Comparison of ENCODE assay signal across 10 mouse cellular contexts in the genomic region with DNA sequence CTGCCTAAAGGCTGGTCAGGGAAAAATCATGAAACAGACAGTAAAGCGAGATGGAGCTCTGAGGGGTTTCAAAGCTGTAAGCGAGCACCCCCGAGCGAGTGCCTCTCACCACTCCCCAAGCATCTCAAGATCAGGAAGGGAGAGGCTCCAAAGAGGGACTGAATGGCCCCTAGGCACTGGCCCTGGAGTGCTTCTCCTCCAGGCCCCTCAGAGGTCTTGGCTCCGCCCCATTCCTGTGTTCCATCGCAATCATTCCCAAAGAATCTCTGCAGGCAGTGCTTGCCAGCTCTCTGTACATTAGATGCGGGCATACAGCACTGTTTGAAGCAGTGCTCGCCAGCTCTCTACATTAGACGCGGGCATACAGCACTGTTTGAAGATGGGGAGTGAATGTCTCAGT.
DNase-seq lines count a peak whose midpoint lies in the region; ATAC-seq lines count a peak whose summit lies in the region.
"Had no signal": no experiment of that assay in that cellular context is flagged by ENCODE, and none has a peak within 500 bp of the region (broad histone marks: within the 10 kb centered on the region; RNA-seq: fewer than 3 reads in every experiment).

No protein-coding gene starts in this region.

- H3K27ac ChIP-seq in hindbrain, embryonic 14.5 days: no peak overlapping the region
- H3K27ac ChIP-seq in hindbrain, embryonic 12.5 days: no peak overlapping the region
- H3K27ac ChIP-seq in neural tube, embryonic 13.5 days (replicated peaks): 0 out of 2 replicates have a peak overlapping the region, but pooled peaks have one; percentile 18
- H3K27ac ChIP-seq in limb, embryonic 12.5 days: peak overlapping the region; percentile 59
- peak overlapping the region; percentile 51 for H3K27ac ChIP-seq in stomach, embryonic 15.5 days

- H3K9ac ChIP-seq in hindbrain, embryonic 14.5 days: no peak overlapping the region
- no peak overlapping the region for H3K9ac ChIP-seq in hindbrain, embryonic 12.5 days
- no peak overlapping the region for H3K9ac ChIP-seq in neural tube, embryonic 13.5 days
- no peak overlapping the region for H3K9ac ChIP-seq in limb, embryonic 12.5 days (replicated peaks)
- H3K9ac ChIP-seq in stomach, embryonic 15.5 days: no peak overlapping the region
- H3K9ac ChIP-seq: liver, postnatal 0 days had no signal

- H3K36me3 ChIP-seq in hindbrain, embryonic 14.5 days (replicated peaks; ENCODE audit: control insufficient read depth, insufficient read depth): peaks cover 72% of the 10 kb centered on the region
- peaks cover 38% of the 10 kb centered on the region for H3K36me3 ChIP-seq in hindbrain, embryonic 12.5 days
- H3K36me3 ChIP-seq in neural tube, embryonic 13.5 days: peaks cover 66% of the 10 kb centered on the region
- H3K36me3 ChIP-seq in limb, embryonic 12.5 days: peaks cover 39% of the 10 kb centered on the region
- peaks cover 14% of the 10 kb centered on the region; the same call in 1 of the 2 replicates for H3K36me3 ChIP-seq in stomach, embryonic 15.5 days

- no peaks in the 10 kb centered on the region for H3K9me3 ChIP-seq in hindbrain, embryonic 14.5 days (ENCODE audit: control insufficient read depth, low read length)
- no peaks in the 10 kb centered on the region for H3K9me3 ChIP-seq in hindbrain, embryonic 12.5 days (replicated peaks)
- H3K9me3 ChIP-seq in neural tube, embryonic 13.5 days: no peaks in the 10 kb centered on the region
- H3K9me3 ChIP-seq in limb, embryonic 12.5 days: no peaks in the 10 kb centered on the region
- H3K9me3 ChIP-seq in stomach, embryonic 15.5 days: no peaks in the 10 kb centered on the region

- 76% methylated on average over 10 of the region's 10 CpGs for WGBS in hindbrain, embryonic 14.5 days
- 78% methylated on average over 10 of the region's 10 CpGs for WGBS in hindbrain, embryonic 12.5 days
- 66% methylated on average over 10 of the region's 10 CpGs for WGBS in neural tube, embryonic 13.5 days
- WGBS in limb, embryonic 12.5 days: 47% methylated on average over 10 of the region's 10 CpGs
- WGBS in stomach, embryonic 15.5 days: 54% methylated on average over 10 of the region's 10 CpGs

- peaks cover 15% of the 10 kb centered on the region; the same call in 1 of the 2 replicates for H3K4me1 ChIP-seq in hindbrain, embryonic 14.5 days (replicated peaks; ENCODE audit: control insufficient read depth, insufficient read depth, low read length)
- peaks cover 43% of the 10 kb centered on the region for H3K4me1 ChIP-seq in hindbrain, embryonic 12.5 days
- H3K4me1 ChIP-seq in neural tube, embryonic 13.5 days (replicated peaks): peaks cover 64% of the 10 kb centered on the region
- H3K4me1 ChIP-seq in limb, embryonic 12.5 days (replicated peaks): peaks cover 97% of the 10 kb centered on the region
- peaks cover 47% of the 10 kb centered on the region for H3K4me1 ChIP-seq in stomach, embryonic 15.5 days

- ATAC-seq in hindbrain, embryonic 14.5 days (ENCODE audit: low FRiP score): 0 out of 2 replicates have a peak, but pooled peaks have one; percentile 9
- no peak for ATAC-seq in hindbrain, embryonic 12.5 days (ENCODE audit: low FRiP score)
- peak; percentile 32; the same call in 1 of the 2 replicates for ATAC-seq in neural tube, embryonic 13.5 days (ENCODE audit: low read depth)
- peak; percentile 12; the same call in 1 of the 2 replicates for ATAC-seq in limb, embryonic 12.5 days (ENCODE audit: insufficient number of reproducible peaks, insufficient read depth, low FRiP score, low TSS enrichment, low read depth)
- peak; percentile 20; the same call in 1 of the 2 replicates for ATAC-seq in stomach, embryonic 15.5 days (ENCODE audit: insufficient read depth, low FRiP score, low read depth)
- ATAC-seq: liver, postnatal 0 days had no signal

- no peak overlapping the region for H3K4me3 ChIP-seq in hindbrain, embryonic 14.5 days (replicated peaks; ENCODE audit: low read length)
- no peak overlapping the region for H3K4me3 ChIP-seq in hindbrain, embryonic 12.5 days
- no peak overlapping the region for H3K4me3 ChIP-seq in neural tube, embryonic 13.5 days
- H3K4me3 ChIP-seq in limb, embryonic 12.5 days (replicated peaks): no peak overlapping the region
- H3K4me3 ChIP-seq in stomach, embryonic 15.5 days (replicated peaks): no peak overlapping the region
- H3K4me3 ChIP-seq: erythroblast, embryonic 14.5 days had no signal

- no peak for DNase-seq in hindbrain, embryonic 14.5 days (ENCODE audit: low spot score)
- DNase-seq in neural tube, embryonic 10.5 days (ENCODE audit: extremely low spot score, low spot score): no peak
- no peak for DNase-seq in left cerebral cortex, adult 9 months (ENCODE audit: low spot score in 2 of 2)
- DNase-seq in spleen, postnatal 4 days (ENCODE audit: low spot score in 2 of 2): no peak
- DNase-seq: liver, postnatal 0 days had no signal

- H3K27me3 ChIP-seq in hindbrain, embryonic 14.5 days (ENCODE audit: control insufficient read depth, insufficient read depth, low read length): no peaks in the 10 kb centered on the region
- H3K27me3 ChIP-seq in hindbrain, embryonic 12.5 days: no peaks in the 10 kb centered on the region
- H3K27me3 ChIP-seq in neural tube, embryonic 13.5 days: no peaks in the 10 kb centered on the region
- H3K27me3 ChIP-seq in limb, embryonic 12.5 days: no peaks in the 10 kb centered on the region
- no peaks in the 10 kb centered on the region for H3K27me3 ChIP-seq in stomach, embryonic 15.5 days (replicated peaks)

- no peak overlapping the region for H3K4me2 ChIP-seq in hindbrain, embryonic 14.5 days (replicated peaks)
- no peak overlapping the region for H3K4me2 ChIP-seq in hindbrain, embryonic 12.5 days (replicated peaks)
- no peak overlapping the region for H3K4me2 ChIP-seq in neural tube, embryonic 13.5 days
- peak overlapping the region; percentile 2; the same call in 1 of the 2 replicates for H3K4me2 ChIP-seq in limb, embryonic 12.5 days
- no peak overlapping the region for H3K4me2 ChIP-seq in stomach, embryonic 15.5 days

Comparison
In these comparisons a context has a peak if more than half of its experiments do, and no peak if none do; other contexts are left out.
1. H3K27ac ChIP-seq: peak in neural tube, embryonic 13.5 days (single experiment), limb, embryonic 12.5 days (single experiment) and stomach, embryonic 15.5 days (single experiment); none in hindbrain, embryonic 14.5 days (single experiment) and hindbrain, embryonic 12.5 days (single experiment).